Mouse (Mus musculus): ENCODE measurements around the gene Pigv. TPM values are rescaled to one million over a fixed set of nuclear protein-coding genes. Genes with fewer than 3 reads are reported as not detected.

The Pigv gene
- polyA plus RNA-seq, 1 experiment from 2014 or later: 15.0 TPM

DNA sequence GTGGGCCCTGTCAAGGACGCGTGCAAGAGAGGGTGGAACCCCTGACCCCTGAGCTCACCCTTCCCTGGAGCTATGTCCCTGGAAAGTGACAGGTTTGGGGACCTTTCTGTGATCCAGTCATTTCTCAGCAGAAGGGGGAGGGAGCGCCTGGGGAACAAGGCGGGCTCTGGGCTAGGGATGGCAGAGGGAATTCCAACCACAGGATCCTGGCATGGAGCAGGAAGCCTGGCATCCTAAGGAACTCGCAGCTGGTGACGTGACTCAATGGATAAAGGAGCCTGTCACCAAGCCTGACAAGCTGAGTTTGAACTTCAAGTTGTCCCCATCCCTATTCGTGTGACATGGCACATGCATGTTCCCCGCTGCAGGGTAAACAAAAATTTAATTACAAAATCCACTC lies 59.4 kb downstream of the Pigv start:
- no peak for ATAC-seq (ENCODE audit: insufficient number of reproducible peaks, low FRiP score)
- Histone ChIP-seq H3K27me3 (replicated peaks) (no peaks in the 10 kb centered on the region), H3K9ac (no peak overlapping the region), H3K27ac (ENCODE audit: poor library complexity, severe bottlenecking) (no peak overlapping the region), H3K4me2 (no peak overlapping the region), H3K9me3 (replicated peaks) (0 out of 2 replicates have a peak, but pooled peaks cover 13% of the 10 kb centered on the region), H3K4me3 (no peak overlapping the region), H3K4me1 (replicated peaks) (peaks cover 7% of the 10 kb centered on the region; the same call in 1 of the 2 replicates), H3K36me3 (peaks cover 53% of the 10 kb centered on the region)
- WGBS: 85% methylated on average over 8 of the region's 8 CpGs

DNA sequence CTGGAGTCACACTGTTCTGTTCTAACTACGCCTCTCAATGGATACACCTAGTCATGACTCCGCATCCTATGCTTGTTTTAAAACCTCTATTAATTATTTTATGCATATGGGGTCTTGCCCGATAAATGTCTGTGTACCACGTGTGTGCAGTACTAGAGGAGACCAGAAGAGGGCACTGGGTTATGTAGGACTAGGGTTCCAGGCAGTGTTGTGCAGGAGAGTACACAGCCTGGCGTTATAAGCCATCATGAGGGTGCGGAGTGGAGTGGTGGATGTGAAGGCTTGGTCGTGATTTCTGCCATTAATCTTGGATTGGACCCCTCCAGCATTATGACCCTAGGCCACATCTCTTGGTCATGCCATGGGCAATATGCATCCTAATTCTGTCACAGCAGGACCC lies 60.0 kb downstream of the Pigv start:
- H3K4me3 ChIP-seq: no peak overlapping the region
- H3K27ac ChIP-seq (ENCODE audit: poor library complexity, severe bottlenecking): no peak overlapping the region
- H3K4me1 ChIP-seq (replicated peaks): peaks cover 7% of the 10 kb centered on the region; the same call in 1 of the 2 replicates
- 0 out of 2 replicates have a peak, but pooled peaks cover 13% of the 10 kb centered on the region for H3K9me3 ChIP-seq (replicated peaks)
- 94% methylated on average over 7 of the region's 7 CpGs for WGBS
- H3K9ac ChIP-seq: no peak overlapping the region
- H3K36me3 ChIP-seq: peaks cover 53% of the 10 kb centered on the region
- no peak for ATAC-seq (ENCODE audit: insufficient number of reproducible peaks, low FRiP score)
- no peaks in the 10 kb centered on the region for H3K27me3 ChIP-seq (replicated peaks)
- H3K4me2 ChIP-seq: no peak overlapping the region

DNA sequence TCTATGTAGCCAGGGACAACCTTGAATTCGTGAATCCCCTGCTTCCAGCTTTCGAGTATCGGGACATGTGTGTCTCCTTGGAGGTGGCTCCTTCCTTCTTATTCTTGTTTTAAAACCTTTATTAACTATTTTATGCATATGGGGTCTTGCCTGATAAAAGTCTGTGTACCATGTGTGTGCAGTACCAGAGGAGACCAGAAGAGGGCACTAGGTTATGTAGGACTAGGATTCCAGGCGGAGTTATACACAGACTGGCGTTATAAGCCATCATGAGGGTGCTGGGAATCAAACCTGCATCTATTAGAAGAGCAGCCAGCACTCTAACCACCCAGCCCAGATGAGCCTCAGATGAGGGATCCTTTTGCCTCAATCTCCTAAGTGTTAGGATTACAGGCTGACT lies 60.6 kb downstream of the Pigv start:
- Histone ChIP-seq H3K4me2 (no peak overlapping the region), H3K9ac (no peak overlapping the region), H3K4me3 (no peak overlapping the region), H3K4me1 (replicated peaks) (peaks cover 7% of the 10 kb centered on the region; the same call in 1 of the 2 replicates), H3K27me3 (replicated peaks) (no peaks in the 10 kb centered on the region), H3K36me3 (peaks cover 58% of the 10 kb centered on the region), H3K27ac (ENCODE audit: poor library complexity, severe bottlenecking) (no peak overlapping the region), H3K9me3 (replicated peaks) (0 out of 2 replicates have a peak, but pooled peaks cover 13% of the 10 kb centered on the region)
- no peak for ATAC-seq (ENCODE audit: insufficient number of reproducible peaks, low FRiP score)
- 97% methylated on average over 5 of the region's 5 CpGs for WGBS

Small RNA genes lying within 50 kb of the gene (microRNA-seq; reads per million reads assigned to microRNA genes)
- gene Mir7227: 0.94 reads per million

Other genes starting within 250 kb of the Pigv start
- gene Tent5b, start 192.5 kb downstream of the Pigv start, polyA plus RNA-seq (2016; fragmentation: Nextera tagmentation; extraction: Ambion mirVana): 0.88 and 1.3 TPM in 2 replicates
- gene Trnp1, start 174.1 kb downstream of the Pigv start, polyA plus RNA-seq (2016; fragmentation: Nextera tagmentation; extraction: Ambion mirVana): 1.2 TPM in 2 replicates
- 0.42 and 0.78 TPM in 2 replicates for gene Kdf1, start 153.7 kb downstream of the Pigv start, polyA plus RNA-seq (2016; fragmentation: Nextera tagmentation; extraction: Ambion mirVana)
- gene Nudc, start 126.7 kb downstream of the Pigv start, polyA plus RNA-seq (2016; fragmentation: Nextera tagmentation; extraction: Ambion mirVana): 261 and 273 TPM in 2 replicates
- 9.9 and 10.5 TPM in 2 replicates for gene Nr0b2, start 119.3 kb downstream of the Pigv start, polyA plus RNA-seq (2016; fragmentation: Nextera tagmentation; extraction: Ambion mirVana)
- gene Gpatch3, start 97.9 kb downstream of the Pigv start, polyA plus RNA-seq (2016; fragmentation: Nextera tagmentation; extraction: Ambion mirVana): 6.0 and 6.9 TPM in 2 replicates
- 11.2 and 12.2 TPM in 2 replicates for gene Gpn2, start 88.3 kb downstream of the Pigv start, polyA plus RNA-seq (2016; fragmentation: Nextera tagmentation; extraction: Ambion mirVana)
- gene Sfn, start 70.5 kb downstream of the Pigv start, polyA plus RNA-seq (2016; fragmentation: Nextera tagmentation; extraction: Ambion mirVana): 0.76 and 1.4 TPM in 2 replicates
- gene Zdhhc18, start 22.5 kb downstream of the Pigv start, polyA plus RNA-seq (2016; fragmentation: Nextera tagmentation; extraction: Ambion mirVana): 3.5 and 3.9 TPM in 2 replicates
- 24.5 and 28.7 TPM in 2 replicates for gene Arid1a, start 84.1 kb upstream of the Pigv start, polyA plus RNA-seq (2016; fragmentation: Nextera tagmentation; extraction: Ambion mirVana)
- 21.7 and 23.5 TPM in 2 replicates for gene Rps6ka1, start 215.2 kb upstream of the Pigv start, polyA plus RNA-seq (2016; fragmentation: Nextera tagmentation; extraction: Ambion mirVana)